Comparison of ENCODE assay signal across 9 mouse cellular contexts in the genomic region with DNA sequence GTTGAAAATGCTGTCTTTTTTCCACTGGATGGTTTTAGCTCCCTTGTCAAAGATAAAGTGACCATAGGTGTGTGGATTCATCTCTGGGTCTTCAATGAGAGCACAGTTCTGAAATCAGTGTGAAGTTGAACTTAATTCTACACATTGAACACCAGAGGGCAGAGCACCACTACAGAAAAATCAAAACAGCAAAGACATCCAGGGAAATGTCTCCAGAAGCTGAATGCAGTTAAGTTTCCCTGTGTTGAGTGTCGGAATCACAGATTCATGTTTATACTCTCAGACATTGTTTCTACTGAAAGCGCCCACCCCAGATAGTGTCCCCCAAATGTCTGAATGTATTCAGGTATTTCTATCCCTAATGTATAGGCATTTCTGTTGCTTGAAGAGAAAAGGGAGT.
DNase-seq lines count a peak whose midpoint lies in the region; ATAC-seq and TF ChIP-seq lines count a peak whose summit lies in the region.
"Had no signal": no experiment of that assay in that cellular context is flagged by ENCODE, and none has a peak within 500 bp of the region (broad histone marks: within the 10 kb centered on the region; RNA-seq: fewer than 3 reads in every experiment).

No protein-coding gene starts in this region.

- H3K36me3 ChIP-seq in kidney, adult 2 months (ENCODE audit: control insufficient read depth, insufficient read depth, low read length), result no peaks in the 10 kb centered on the region
- H3K36me3 ChIP-seq in kidney, embryonic 15.5 days, result no peaks in the 10 kb centered on the region
- H3K36me3 ChIP-seq in forebrain, embryonic 15.5 days, result no peaks in the 10 kb centered on the region
- H3K36me3 ChIP-seq: neural tube, embryonic 12.5 days had no signal

- H3K4me3 ChIP-seq in kidney, adult 2 months (ENCODE audit: insufficient read depth, low read depth, low read length), result no peak overlapping the region
- no peak overlapping the region for H3K4me3 ChIP-seq in kidney, embryonic 15.5 days (replicated peaks)
- no peak overlapping the region for H3K4me3 ChIP-seq in forebrain, embryonic 15.5 days
- H3K4me3 ChIP-seq: neural tube, embryonic 12.5 days had no signal

- intact Hi-C loops in gastrocnemius, postnatal 14 days (cut with DNase I; ENCODE audit: low total_unique reads), result no loop called here

- H3K27ac ChIP-seq in kidney, adult 2 months (ENCODE audit: insufficient read depth, low read depth, low read length), result no peak overlapping the region
- no peak overlapping the region for H3K27ac ChIP-seq in kidney, embryonic 15.5 days
- H3K27ac ChIP-seq in forebrain, embryonic 15.5 days (replicated peaks), result no peak overlapping the region
- H3K27ac ChIP-seq: neural tube, embryonic 12.5 days had no signal

- ATAC-seq in kidney, embryonic 15.5 days (replicated peaks; ENCODE audit: low FRiP score), result no peak
- ATAC-seq in forebrain, embryonic 15.5 days (replicated peaks), result peak; percentile 38; the same call in 1 of the 2 replicates
- peak; percentile 46; the same call in 1 of the 2 replicates for ATAC-seq in megakaryocyte progenitor cell, adult 5-6 weeks (replicated peaks; ENCODE audit: poor library complexity)

- H3K27me3 ChIP-seq in kidney, adult 2 months (replicated peaks; ENCODE audit: control insufficient read depth, insufficient read depth, low read length), result no peaks in the 10 kb centered on the region
- no peaks in the 10 kb centered on the region for H3K27me3 ChIP-seq in kidney, embryonic 15.5 days
- no peaks in the 10 kb centered on the region for H3K27me3 ChIP-seq in forebrain, embryonic 15.5 days
- H3K27me3 ChIP-seq: neural tube, embryonic 12.5 days had no signal

- TF ChIP-seq POLR2A in kidney, adult 2 months (IDR thresholded peaks at IDR 0.05; ENCODE audit: low read depth, low read length), result no peak

- H3K9me3 ChIP-seq in kidney, embryonic 15.5 days (replicated peaks), result no peaks in the 10 kb centered on the region
- no peaks in the 10 kb centered on the region for H3K9me3 ChIP-seq in forebrain, embryonic 15.5 days
- H3K9me3 ChIP-seq: neural tube, embryonic 12.5 days had no signal

- no peaks in the 10 kb centered on the region for H3K4me1 ChIP-seq in kidney, adult 2 months (ENCODE audit: control insufficient read depth, insufficient read depth, low read length)
- no peaks in the 10 kb centered on the region for H3K4me1 ChIP-seq in kidney, embryonic 15.5 days
- H3K4me1 ChIP-seq in forebrain, embryonic 15.5 days, result no peaks in the 10 kb centered on the region
- H3K4me1 ChIP-seq: neural tube, embryonic 12.5 days had no signal

- 41% methylated on average over 2 of the region's 2 CpGs for WGBS in kidney, adult 2 months
- 39% methylated on average over 2 of the region's 2 CpGs for WGBS in kidney, embryonic 15.5 days
- 21% methylated on average over 2 of the region's 2 CpGs for WGBS in forebrain, embryonic 15.5 days

- TF ChIP-seq CTCF in kidney, adult 2 months (conservative IDR thresholded peaks at IDR 0.05; ENCODE audit: insufficient read depth, insufficient read length, low read depth, low read length), result no peak

- no peak overlapping the region for H3K9ac ChIP-seq in kidney, embryonic 15.5 days
- no peak overlapping the region for H3K9ac ChIP-seq in forebrain, embryonic 15.5 days (replicated peaks)
- H3K9ac ChIP-seq: neural tube, embryonic 12.5 days had no signal

- no peak overlapping the region for H3K4me2 ChIP-seq in kidney, embryonic 15.5 days
- no peak overlapping the region for H3K4me2 ChIP-seq in forebrain, embryonic 15.5 days (replicated peaks)
- H3K4me2 ChIP-seq: neural tube, embryonic 12.5 days had no signal

- peak; percentile 14 for DNase-seq in kidney, adult 2 months
- peak; percentile 35 for DNase-seq in A20 (ENCODE audit: low read depth, low spot score)
- peak; percentile 71 for DNase-seq in adipocyte (ENCODE audit: low spot score)
- no peak for DNase-seq in gastrocnemius, postnatal 14 days
- no peak for DNase-seq in ovary, postnatal 36 days (ENCODE audit: low spot score)

Comparison
In these comparisons a context has a peak if more than half of its experiments do, and no peak if none do; other contexts are left out.
1. DNase-seq: peak in kidney, adult 2 months (single experiment), A20 (single experiment) and adipocyte (single experiment); none in gastrocnemius, postnatal 14 days (single experiment) and ovary, postnatal 36 days (single experiment).